Mouse (Mus musculus): Measurements from ENCODE around the gene Ankib1. TPM values are rescaled to one million over a fixed set of nuclear protein-coding genes. Genes with fewer than 3 reads are reported as not detected.

Gene Ankib1
- polyA plus RNA-seq, 1 experiment = 10.5 TPM

- Histone ChIP-seq H3K4me3 (ENCODE audit: control insufficient read depth, insufficient read depth, low read length) (no peak overlapping the region), H3K4me1 (replicated peaks; ENCODE audit: control insufficient read depth, insufficient read depth, low read length) (no peaks in the 10 kb centered on the region), H3K27me3 (ENCODE audit: control insufficient read depth, insufficient read depth, low read length) (no peaks in the 10 kb centered on the region), H3K27ac (ENCODE audit: control insufficient read depth, insufficient read depth, low read length) (no peak overlapping the region), H3K36me3 (ENCODE audit: control insufficient read depth, insufficient read depth, low read length) (peaks cover 7% of the 10 kb centered on the region; the same call in 1 of the 2 replicates)
- TF ChIP-seq CTCF (IDR thresholded peaks at IDR 0.05; ENCODE audit: borderline replicate concordance, control insufficient read depth, extremely low read depth, insufficient read depth, low read length, poor library complexity) = no peak
- TF ChIP-seq POLR2A (IDR thresholded peaks at IDR 0.05; ENCODE audit: control insufficient read depth, extremely low read depth, insufficient read depth, low read length, poor library complexity) = no peak
- 92% methylated on average over 5 of the region's 5 CpGs for WGBS
- no peak for DNase-seq
Measured at GRCm38 (mm10) chr5:3728820-3729219, 73.9 kb downstream of the Ankib1 start.

- WGBS = 97% methylated on average over 1 of the region's 1 CpGs
- Histone ChIP-seq H3K4me1 (replicated peaks; ENCODE audit: control insufficient read depth, insufficient read depth, low read length) (no peaks in the 10 kb centered on the region), H3K4me3 (ENCODE audit: control insufficient read depth, insufficient read depth, low read length) (no peak overlapping the region), H3K36me3 (ENCODE audit: control insufficient read depth, insufficient read depth, low read length) (peaks cover 5% of the 10 kb centered on the region; the same call in 1 of the 2 replicates), H3K27me3 (ENCODE audit: control insufficient read depth, insufficient read depth, low read length) (no peaks in the 10 kb centered on the region), H3K27ac (ENCODE audit: control insufficient read depth, insufficient read depth, low read length) (no peak overlapping the region)
- no peak for DNase-seq
- TF ChIP-seq POLR2A (IDR thresholded peaks at IDR 0.05; ENCODE audit: control insufficient read depth, extremely low read depth, insufficient read depth, low read length, poor library complexity) (no peak), CTCF (IDR thresholded peaks at IDR 0.05; ENCODE audit: borderline replicate concordance, control insufficient read depth, extremely low read depth, insufficient read depth, low read length, poor library complexity) (no peak)
Measured at GRCm38 (mm10) chr5:3725491-3725890, 77.2 kb downstream of the Ankib1 start.

- Histone ChIP-seq H3K27ac (ENCODE audit: control insufficient read depth, insufficient read depth, low read length) (no peak overlapping the region), H3K36me3 (ENCODE audit: control insufficient read depth, insufficient read depth, low read length) (peaks cover 8% of the 10 kb centered on the region; the same call in 1 of the 2 replicates), H3K4me1 (replicated peaks; ENCODE audit: control insufficient read depth, insufficient read depth, low read length) (no peaks in the 10 kb centered on the region), H3K4me3 (ENCODE audit: control insufficient read depth, insufficient read depth, low read length) (no peak overlapping the region), H3K27me3 (ENCODE audit: control insufficient read depth, insufficient read depth, low read length) (no peaks in the 10 kb centered on the region)
- no peak for DNase-seq
- TF ChIP-seq POLR2A (IDR thresholded peaks at IDR 0.05; ENCODE audit: control insufficient read depth, extremely low read depth, insufficient read depth, low read length, poor library complexity) = no peak
- no peak for TF ChIP-seq CTCF (IDR thresholded peaks at IDR 0.05; ENCODE audit: borderline replicate concordance, control insufficient read depth, extremely low read depth, insufficient read depth, low read length, poor library complexity)
- WGBS = 94% methylated on average over 2 of the region's 2 CpGs
Measured at GRCm38 (mm10) chr5:3723415-3723814, 79.3 kb downstream of the Ankib1 start.

- H3K4me1 ChIP-seq (replicated peaks; ENCODE audit: control insufficient read depth, insufficient read depth, low read length) = no peaks in the 10 kb centered on the region
- H3K4me3 ChIP-seq (ENCODE audit: control insufficient read depth, insufficient read depth, low read length) = no peak overlapping the region
- WGBS = 95% methylated on average over 2 of the region's 2 CpGs
- no peak overlapping the region for H3K27ac ChIP-seq (ENCODE audit: control insufficient read depth, insufficient read depth, low read length)
- H3K27me3 ChIP-seq (ENCODE audit: control insufficient read depth, insufficient read depth, low read length) = no peaks in the 10 kb centered on the region
- TF ChIP-seq CTCF (IDR thresholded peaks at IDR 0.05; ENCODE audit: borderline replicate concordance, control insufficient read depth, extremely low read depth, insufficient read depth, low read length, poor library complexity) (no peak), POLR2A (IDR thresholded peaks at IDR 0.05; ENCODE audit: control insufficient read depth, extremely low read depth, insufficient read depth, low read length, poor library complexity) (no peak)
- peaks cover 8% of the 10 kb centered on the region; the same call in 1 of the 2 replicates for H3K36me3 ChIP-seq (ENCODE audit: control insufficient read depth, insufficient read depth, low read length)
- no peak for DNase-seq
Measured at GRCm38 (mm10) chr5:3722873-3723272, 79.9 kb downstream of the Ankib1 start.

- H3K4me3 ChIP-seq (ENCODE audit: control insufficient read depth, insufficient read depth, low read length) = no peak overlapping the region
- no peak for TF ChIP-seq CTCF (IDR thresholded peaks at IDR 0.05; ENCODE audit: borderline replicate concordance, control insufficient read depth, extremely low read depth, insufficient read depth, low read length, poor library complexity)
- TF ChIP-seq POLR2A (IDR thresholded peaks at IDR 0.05; ENCODE audit: control insufficient read depth, extremely low read depth, insufficient read depth, low read length, poor library complexity) = no peak
- 92% methylated on average over 4 of the region's 4 CpGs for WGBS
- H3K27ac ChIP-seq (ENCODE audit: control insufficient read depth, insufficient read depth, low read length) = no peak overlapping the region
- H3K36me3 ChIP-seq (ENCODE audit: control insufficient read depth, insufficient read depth, low read length) = peaks cover 8% of the 10 kb centered on the region; the same call in 1 of the 2 replicates
- H3K27me3 ChIP-seq (ENCODE audit: control insufficient read depth, insufficient read depth, low read length) = no peaks in the 10 kb centered on the region
- DNase-seq = no peak
- no peaks in the 10 kb centered on the region for H3K4me1 ChIP-seq (replicated peaks; ENCODE audit: control insufficient read depth, insufficient read depth, low read length)
Measured at GRCm38 (mm10) chr5:3719371-3719770, 83.4 kb downstream of the Ankib1 start.

- H3K4me1 ChIP-seq (replicated peaks; ENCODE audit: control insufficient read depth, insufficient read depth, low read length) = no peaks in the 10 kb centered on the region
- DNase-seq = no peak
- no peak overlapping the region for H3K4me3 ChIP-seq (ENCODE audit: control insufficient read depth, insufficient read depth, low read length)
- H3K27ac ChIP-seq (ENCODE audit: control insufficient read depth, insufficient read depth, low read length) = no peak overlapping the region
- 0 out of 2 replicates have a peak, but pooled peaks cover 6% of the 10 kb centered on the region for H3K36me3 ChIP-seq (ENCODE audit: control insufficient read depth, insufficient read depth, low read length)
- over 99% methylated on average over 5 of the region's 5 CpGs for WGBS
- TF ChIP-seq POLR2A (IDR thresholded peaks at IDR 0.05; ENCODE audit: control insufficient read depth, extremely low read depth, insufficient read depth, low read length, poor library complexity) (no peak), CTCF (IDR thresholded peaks at IDR 0.05; ENCODE audit: borderline replicate concordance, control insufficient read depth, extremely low read depth, insufficient read depth, low read length, poor library complexity) (no peak)
- H3K27me3 ChIP-seq (ENCODE audit: control insufficient read depth, insufficient read depth, low read length) = no peaks in the 10 kb centered on the region
Measured at GRCm38 (mm10) chr5:3715800-3716199, 86.9 kb downstream of the Ankib1 start.

- WGBS = 97% methylated on average over 4 of the region's 4 CpGs
Measured at GRCm38 (mm10) chr5:3702180-3702579, 100.5 kb downstream of the Ankib1 start.

More at GRCm38 (mm10) chr5:3702180-3702579, 100.5 kb downstream of the Ankib1 start:
- Histone ChIP-seq H3K4me1 (replicated peaks; ENCODE audit: control insufficient read depth, insufficient read depth, low read length) (no peaks in the 10 kb centered on the region), H3K27ac (ENCODE audit: control insufficient read depth, insufficient read depth, low read length) (no peak overlapping the region), H3K27me3 (ENCODE audit: control insufficient read depth, insufficient read depth, low read length) (no peaks in the 10 kb centered on the region), H3K36me3 (ENCODE audit: control insufficient read depth, insufficient read depth, low read length) (peaks cover 27% of the 10 kb centered on the region), H3K4me3 (ENCODE audit: control insufficient read depth, insufficient read depth, low read length) (no peak overlapping the region)
- DNase-seq = no peak
- TF ChIP-seq POLR2A (IDR thresholded peaks at IDR 0.05; ENCODE audit: control insufficient read depth, extremely low read depth, insufficient read depth, low read length, poor library complexity) (no peak), CTCF (IDR thresholded peaks at IDR 0.05; ENCODE audit: borderline replicate concordance, control insufficient read depth, extremely low read depth, insufficient read depth, low read length, poor library complexity) (no peak)
